Mouse (Mus musculus): Measurements from ENCODE around the gene Cx3cr1. TPM values are rescaled to one million over a fixed set of nuclear protein-coding genes. Genes with fewer than 3 reads are reported as not detected.
A peak's percentile ranks its signal among the peaks of the same experiment; 100 is the strongest.

The Cx3cr1 gene
- polyA plus RNA-seq, 1 experiment from 2014 or later = 3.9 TPM

DNA sequence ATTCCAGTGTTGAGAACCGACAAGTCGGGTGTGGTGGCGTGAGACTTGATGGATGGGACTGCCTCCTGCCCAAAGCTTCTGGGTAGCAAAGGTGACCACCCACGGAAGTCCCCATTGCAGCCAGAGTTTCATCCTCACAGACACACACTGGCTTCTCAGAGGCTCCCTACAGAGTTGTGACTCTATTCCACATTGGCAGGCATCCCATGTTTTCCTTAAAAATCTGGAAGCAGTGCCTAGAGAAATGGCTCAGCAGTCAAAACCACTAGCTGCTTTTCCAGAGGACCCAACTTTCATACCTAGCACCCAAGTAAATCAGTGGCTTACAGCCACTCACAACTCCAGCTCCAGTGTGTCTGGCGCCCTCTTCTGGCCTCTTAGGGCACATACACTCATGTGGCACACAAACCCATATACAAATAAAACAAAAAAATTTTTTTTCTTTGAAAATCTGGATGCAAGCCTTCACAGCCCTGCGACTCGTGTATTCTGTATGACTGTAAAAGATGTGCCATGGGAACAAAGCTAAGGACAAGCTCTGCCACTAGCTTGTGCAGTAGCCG lies 10.9 kb upstream of the Cx3cr1 start:
- Histone ChIP-seq H3K9ac (ENCODE audit: low read length) (no peak overlapping the region), H3K36me3 (ENCODE audit: control insufficient read depth, insufficient read depth, low read length) (no peaks in the 10 kb centered on the region), H3K27me3 (ENCODE audit: control insufficient read depth, insufficient read depth, low read length) (no peaks in the 10 kb centered on the region), H3K4me1 (replicated peaks; ENCODE audit: control insufficient read depth, insufficient read depth, low read length) (no peaks in the 10 kb centered on the region), H3K9me3 (ENCODE audit: control insufficient read depth, low read length) (no peaks in the 10 kb centered on the region), H3K27ac (ENCODE audit: low read depth, low read length) (no peak overlapping the region), H3K4me3 (ENCODE audit: low read depth, low read length) (no peak overlapping the region), H3K4me2 (ENCODE audit: low read depth, low read length, severe bottlenecking) (no peak overlapping the region)
- no peak for ATAC-seq (replicated peaks; ENCODE audit: low FRiP score)
- no peak for DNase-seq (ENCODE audit: low spot score)
- WGBS = 85% methylated on average over 8 of the region's 8 CpGs

DNA sequence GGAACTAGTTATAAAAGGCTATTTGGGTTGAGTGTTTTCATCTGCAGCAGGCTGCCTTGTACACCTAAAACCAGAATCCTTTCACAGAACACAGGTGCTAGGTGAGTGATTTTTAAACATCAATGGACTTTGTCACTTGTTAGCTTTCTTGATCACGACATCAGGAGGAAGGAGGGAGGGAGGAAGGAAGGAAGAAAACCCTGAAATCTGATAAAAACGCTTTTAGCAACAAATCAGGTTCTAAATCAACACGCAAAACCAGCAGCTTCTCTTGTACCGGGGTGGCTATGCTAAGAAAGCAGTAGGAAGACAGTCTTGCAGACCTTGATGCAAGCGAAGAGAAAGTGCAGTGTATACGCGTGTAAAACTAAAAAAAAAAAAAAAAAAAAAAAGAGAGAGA lies 10.2 kb upstream of the Cx3cr1 start:
- H3K27ac ChIP-seq (ENCODE audit: low read depth, low read length) = no peak overlapping the region
- ATAC-seq (replicated peaks; ENCODE audit: low FRiP score) = no peak
- no peaks in the 10 kb centered on the region for H3K27me3 ChIP-seq (ENCODE audit: control insufficient read depth, insufficient read depth, low read length)
- H3K9me3 ChIP-seq (ENCODE audit: control insufficient read depth, low read length) = no peaks in the 10 kb centered on the region
- H3K4me2 ChIP-seq (ENCODE audit: low read depth, low read length, severe bottlenecking) = no peak overlapping the region
- 84% methylated on average over 7 of the region's 7 CpGs for WGBS
- H3K4me3 ChIP-seq (ENCODE audit: low read depth, low read length) = no peak overlapping the region
- H3K36me3 ChIP-seq (ENCODE audit: control insufficient read depth, insufficient read depth, low read length) = no peaks in the 10 kb centered on the region
- H3K9ac ChIP-seq (ENCODE audit: low read length) = no peak overlapping the region
- no peak for DNase-seq (ENCODE audit: low spot score)
- H3K4me1 ChIP-seq (replicated peaks; ENCODE audit: control insufficient read depth, insufficient read depth, low read length) = no peaks in the 10 kb centered on the region

DNA sequence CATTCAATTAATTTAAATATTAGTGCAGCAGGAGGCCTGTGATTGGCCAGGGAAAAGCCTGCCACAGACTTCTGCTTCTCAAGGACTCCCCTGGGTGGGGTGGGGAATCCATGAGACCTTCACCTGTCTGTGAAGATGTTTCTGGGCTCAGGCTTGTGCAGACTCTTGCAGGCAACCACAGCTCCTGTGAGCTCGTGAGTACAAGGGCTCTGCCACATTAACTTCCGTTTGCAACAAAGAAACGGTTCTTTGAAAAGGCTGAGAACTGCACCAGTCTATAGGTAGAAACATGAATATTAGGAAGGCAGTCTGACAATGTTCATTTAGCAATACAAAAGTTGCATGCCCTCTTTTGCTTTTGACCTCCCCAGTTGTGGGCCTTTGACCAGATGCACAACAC lies 8.6 kb upstream of the Cx3cr1 start:
- Histone ChIP-seq H3K27ac (ENCODE audit: low read depth, low read length) (no peak overlapping the region), H3K9ac (ENCODE audit: low read length) (no peak overlapping the region), H3K4me1 (replicated peaks; ENCODE audit: control insufficient read depth, insufficient read depth, low read length) (no peaks in the 10 kb centered on the region), H3K4me3 (ENCODE audit: low read depth, low read length) (no peak overlapping the region), H3K27me3 (ENCODE audit: control insufficient read depth, insufficient read depth, low read length) (no peaks in the 10 kb centered on the region), H3K9me3 (ENCODE audit: control insufficient read depth, low read length) (no peaks in the 10 kb centered on the region), H3K4me2 (ENCODE audit: low read depth, low read length, severe bottlenecking) (no peak overlapping the region), H3K36me3 (ENCODE audit: control insufficient read depth, insufficient read depth, low read length) (no peaks in the 10 kb centered on the region)
- ATAC-seq (replicated peaks; ENCODE audit: low FRiP score) = no peak
- whole genome bisulfite sequencing = 82% methylated on average over 3 of the region's 3 CpGs
- DNase-seq (ENCODE audit: low spot score) = no peak

DNA sequence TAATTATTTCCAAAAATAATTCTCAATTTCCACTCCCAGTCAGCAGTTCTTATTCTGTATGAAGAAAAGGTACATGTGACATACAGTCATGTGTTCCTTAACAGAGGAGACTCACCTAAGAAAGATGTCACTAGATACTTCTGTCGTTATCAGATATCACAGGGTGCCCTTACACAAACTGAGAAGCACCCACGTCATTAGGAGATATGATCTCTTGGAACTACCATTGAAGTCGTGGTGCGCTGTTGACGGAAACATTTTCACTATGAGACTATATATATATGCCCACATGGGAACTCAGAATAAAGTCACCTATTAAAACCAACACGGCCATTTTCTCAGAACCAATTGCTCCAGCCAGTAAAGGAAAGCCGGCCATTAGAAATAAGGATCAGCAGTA lies 4.8 kb upstream of the Cx3cr1 start:
- H3K27ac ChIP-seq (ENCODE audit: low read depth, low read length) = no peak overlapping the region
- DNase-seq (ENCODE audit: low spot score) = no peak
- 92% methylated on average over 7 of the region's 7 CpGs for WGBS
- no peaks in the 10 kb centered on the region for H3K27me3 ChIP-seq (ENCODE audit: control insufficient read depth, insufficient read depth, low read length)
- no peak overlapping the region for H3K4me2 ChIP-seq (ENCODE audit: low read depth, low read length, severe bottlenecking)
- H3K9ac ChIP-seq (ENCODE audit: low read length) = no peak overlapping the region
- H3K4me3 ChIP-seq (ENCODE audit: low read depth, low read length) = no peak overlapping the region
- no peak for ATAC-seq (replicated peaks; ENCODE audit: low FRiP score)
- H3K9me3 ChIP-seq (ENCODE audit: control insufficient read depth, low read length) = no peaks in the 10 kb centered on the region
- H3K4me1 ChIP-seq (replicated peaks; ENCODE audit: control insufficient read depth, insufficient read depth, low read length) = no peaks in the 10 kb centered on the region
- H3K36me3 ChIP-seq (ENCODE audit: control insufficient read depth, insufficient read depth, low read length) = no peaks in the 10 kb centered on the region

DNA sequence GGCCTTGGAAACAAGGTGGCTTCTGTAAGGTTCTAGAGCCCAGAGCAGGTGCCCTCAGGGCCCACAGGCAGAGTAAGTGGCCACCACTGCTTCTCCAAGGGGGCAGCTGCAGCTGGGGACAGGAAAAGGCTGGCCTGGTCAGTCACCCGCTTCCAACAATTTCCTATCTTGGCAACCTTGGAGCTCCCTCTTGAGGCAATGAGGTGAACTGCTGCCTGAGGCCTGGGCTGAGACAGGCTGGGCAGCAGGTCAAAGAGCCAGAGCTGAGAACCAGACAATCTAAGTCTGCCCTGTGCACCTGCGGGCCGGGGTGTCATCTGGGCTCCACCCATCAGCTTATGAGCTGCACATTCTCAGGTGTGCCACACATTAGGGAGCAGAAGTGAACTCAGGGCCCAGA lies 3.5 kb upstream of the Cx3cr1 start:
- Histone ChIP-seq H3K36me3 (ENCODE audit: control insufficient read depth, insufficient read depth, low read length) (no peaks in the 10 kb centered on the region), H3K27me3 (ENCODE audit: control insufficient read depth, insufficient read depth, low read length) (no peaks in the 10 kb centered on the region), H3K9me3 (ENCODE audit: control insufficient read depth, low read length) (no peaks in the 10 kb centered on the region), H3K9ac (ENCODE audit: low read length) (no peak overlapping the region), H3K4me2 (ENCODE audit: low read depth, low read length, severe bottlenecking) (no peak overlapping the region), H3K27ac (ENCODE audit: low read depth, low read length) (no peak overlapping the region), H3K4me1 (replicated peaks; ENCODE audit: control insufficient read depth, insufficient read depth, low read length) (no peaks in the 10 kb centered on the region), H3K4me3 (ENCODE audit: low read depth, low read length) (no peak overlapping the region)
- peak; percentile 88 for DNase-seq (ENCODE audit: low spot score)
- WGBS = 34% methylated on average over 3 of the region's 3 CpGs
- ATAC-seq (replicated peaks; ENCODE audit: low FRiP score) = peak; percentile 55

DNA sequence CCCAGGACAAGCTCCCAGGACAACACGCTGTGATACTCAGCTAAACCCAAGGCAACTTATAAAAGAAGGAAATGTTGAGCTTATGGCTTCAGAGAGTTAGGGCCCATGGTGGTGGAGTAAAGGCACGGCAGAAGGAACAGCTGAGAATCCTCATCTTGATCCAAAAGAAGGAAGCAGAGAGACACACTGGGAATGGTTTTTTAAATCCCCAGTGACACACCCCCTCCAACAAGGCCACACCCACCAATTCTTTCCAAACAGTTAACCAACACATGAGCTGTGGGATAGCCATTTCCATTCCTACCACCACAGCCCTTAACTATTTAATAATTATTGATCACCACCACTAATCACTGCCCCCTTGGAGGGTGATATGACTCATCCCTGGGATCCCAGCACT lies 1.6 kb upstream of the Cx3cr1 start:
- DNase-seq (ENCODE audit: low spot score) (no peak), ATAC-seq (replicated peaks; ENCODE audit: low FRiP score) (no peak)
- no peak overlapping the region for H3K27ac ChIP-seq (ENCODE audit: low read depth, low read length)
- H3K9me3 ChIP-seq (ENCODE audit: control insufficient read depth, low read length) = no peaks in the 10 kb centered on the region
- no peak overlapping the region for H3K4me2 ChIP-seq (ENCODE audit: low read depth, low read length, severe bottlenecking)
- no peaks in the 10 kb centered on the region for H3K36me3 ChIP-seq (ENCODE audit: control insufficient read depth, insufficient read depth, low read length)
- H3K4me3 ChIP-seq (ENCODE audit: low read depth, low read length) = no peak overlapping the region
- no peak overlapping the region for H3K9ac ChIP-seq (ENCODE audit: low read length)
- no peaks in the 10 kb centered on the region for H3K4me1 ChIP-seq (replicated peaks; ENCODE audit: control insufficient read depth, insufficient read depth, low read length)
- no peaks in the 10 kb centered on the region for H3K27me3 ChIP-seq (ENCODE audit: control insufficient read depth, insufficient read depth, low read length)
- WGBS = 83% methylated on average over 2 of the region's 2 CpGs

DNA sequence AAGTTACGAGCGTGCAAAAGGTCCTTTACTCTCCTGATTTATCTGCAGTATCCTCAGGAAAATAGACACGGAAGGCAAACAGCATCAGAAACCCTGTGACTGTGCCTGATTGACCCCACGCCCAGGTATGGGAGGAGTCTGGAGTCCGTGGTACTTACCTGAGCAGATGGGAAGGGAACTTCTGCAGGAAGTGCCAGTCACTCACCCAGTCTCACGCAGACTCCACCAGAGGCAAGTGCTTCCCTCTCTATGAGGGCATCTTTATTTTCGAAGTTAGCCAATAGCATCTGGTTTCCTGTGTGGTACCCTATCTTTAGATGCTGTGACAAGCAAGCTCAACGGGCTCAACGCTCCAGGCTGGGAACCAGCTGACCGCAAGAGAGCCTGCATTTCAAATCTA lies 1.6 kb downstream of the Cx3cr1 start:
- Histone ChIP-seq H3K4me1 (replicated peaks; ENCODE audit: control insufficient read depth, insufficient read depth, low read length) (no peaks in the 10 kb centered on the region), H3K36me3 (ENCODE audit: control insufficient read depth, insufficient read depth, low read length) (no peaks in the 10 kb centered on the region), H3K4me2 (ENCODE audit: low read depth, low read length, severe bottlenecking) (no peak overlapping the region), H3K4me3 (ENCODE audit: low read depth, low read length) (no peak overlapping the region), H3K27ac (ENCODE audit: low read depth, low read length) (no peak overlapping the region), H3K27me3 (ENCODE audit: control insufficient read depth, insufficient read depth, low read length) (no peaks in the 10 kb centered on the region), H3K9me3 (ENCODE audit: control insufficient read depth, low read length) (no peaks in the 10 kb centered on the region), H3K9ac (ENCODE audit: low read length) (no peak overlapping the region)
- 69% methylated on average over 10 of the region's 10 CpGs for WGBS
- no peak for ATAC-seq (replicated peaks; ENCODE audit: low FRiP score)
- no peak for DNase-seq (ENCODE audit: low spot score)

DNA sequence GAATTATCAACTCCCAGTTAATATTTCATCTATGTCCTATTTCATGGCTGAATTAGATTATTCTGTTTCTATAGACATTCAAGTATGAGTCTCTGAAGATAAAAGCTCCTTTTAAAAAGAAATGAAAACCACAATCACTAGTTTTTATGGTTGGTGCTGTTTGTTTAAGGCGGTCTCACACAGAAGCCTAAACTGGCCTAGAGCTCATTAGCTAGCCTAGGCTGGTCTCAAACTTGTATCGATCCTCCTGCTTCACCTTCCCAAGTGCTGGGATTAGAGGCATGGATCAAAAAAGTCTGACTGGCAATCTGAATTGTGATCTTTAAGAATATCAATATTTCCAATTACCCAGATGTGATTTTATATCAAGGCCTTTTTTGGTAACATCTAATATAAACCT lies 2.1 kb downstream of the Cx3cr1 start:
- 91% methylated on average over 2 of the region's 2 CpGs for WGBS
- H3K36me3 ChIP-seq (ENCODE audit: control insufficient read depth, insufficient read depth, low read length) = no peaks in the 10 kb centered on the region
- no peak overlapping the region for H3K4me3 ChIP-seq (ENCODE audit: low read depth, low read length)
- H3K9ac ChIP-seq (ENCODE audit: low read length) = no peak overlapping the region
- no peaks in the 10 kb centered on the region for H3K9me3 ChIP-seq (ENCODE audit: control insufficient read depth, low read length)
- H3K4me2 ChIP-seq (ENCODE audit: low read depth, low read length, severe bottlenecking) = no peak overlapping the region
- H3K4me1 ChIP-seq (replicated peaks; ENCODE audit: control insufficient read depth, insufficient read depth, low read length) = no peaks in the 10 kb centered on the region
- no peak for ATAC-seq (replicated peaks; ENCODE audit: low FRiP score)
- H3K27me3 ChIP-seq (ENCODE audit: control insufficient read depth, insufficient read depth, low read length) = no peaks in the 10 kb centered on the region
- DNase-seq (ENCODE audit: low spot score) = no peak
- no peak overlapping the region for H3K27ac ChIP-seq (ENCODE audit: low read depth, low read length)

DNA sequence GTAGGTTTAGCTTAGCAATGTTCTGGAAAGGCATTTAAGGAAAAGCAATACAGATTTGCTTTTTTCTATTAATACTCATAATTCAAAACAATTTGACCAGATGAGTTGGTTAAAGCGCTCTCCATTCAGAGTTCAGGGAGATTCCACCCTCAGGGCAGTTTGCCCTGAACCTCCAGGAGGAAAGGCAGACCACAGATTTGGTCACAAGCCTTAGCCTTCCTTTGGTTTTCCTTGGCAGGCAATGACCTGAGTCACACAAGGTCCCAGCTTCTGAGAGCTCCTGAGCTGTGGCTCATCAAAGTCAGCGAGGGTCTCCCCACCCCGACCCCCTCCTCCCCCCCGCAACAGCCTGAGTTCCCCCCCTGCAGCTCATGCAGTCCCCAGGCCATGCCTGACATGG lies 5.4 kb downstream of the Cx3cr1 start:
- Histone ChIP-seq H3K4me2 (ENCODE audit: low read depth, low read length, severe bottlenecking) (no peak overlapping the region), H3K4me3 (ENCODE audit: low read depth, low read length) (no peak overlapping the region), H3K36me3 (ENCODE audit: control insufficient read depth, insufficient read depth, low read length) (no peaks in the 10 kb centered on the region), H3K9me3 (ENCODE audit: control insufficient read depth, low read length) (no peaks in the 10 kb centered on the region), H3K27me3 (ENCODE audit: control insufficient read depth, insufficient read depth, low read length) (no peaks in the 10 kb centered on the region), H3K9ac (ENCODE audit: low read length) (no peak overlapping the region), H3K4me1 (replicated peaks; ENCODE audit: control insufficient read depth, insufficient read depth, low read length) (no peaks in the 10 kb centered on the region), H3K27ac (ENCODE audit: low read depth, low read length) (no peak overlapping the region)
- WGBS = 80% methylated on average over 4 of the region's 4 CpGs
- DNase-seq (ENCODE audit: low spot score) (no peak), ATAC-seq (replicated peaks; ENCODE audit: low FRiP score) (no peak)
